Mouse (Mus musculus): ENCODE data around the gene Lcmt1.

DNA sequence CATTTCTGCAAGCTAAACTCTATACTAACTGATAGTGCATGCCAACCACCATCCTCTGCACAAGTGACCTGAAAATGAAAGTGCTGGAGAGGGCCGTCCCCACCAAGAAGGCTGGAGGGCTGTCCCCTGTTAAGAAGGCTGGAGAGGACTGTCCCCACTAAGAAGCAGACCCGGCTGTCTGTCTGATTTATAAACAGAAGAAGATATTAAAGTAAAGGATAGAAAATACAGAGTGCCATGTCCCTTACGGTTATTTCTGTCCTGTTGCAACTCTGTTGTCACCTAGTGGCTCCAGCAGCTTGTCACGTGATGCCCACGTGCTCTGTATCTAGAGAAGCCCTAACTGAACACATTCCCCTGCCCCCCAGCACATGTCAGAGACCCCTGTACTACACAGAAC is 9.4 kb upstream of the Lcmt1 start:
- TF ChIP-seq CTCF (conservative IDR thresholded peaks at IDR 0.05; ENCODE audit: low read length) = no peak
- no peak for TF ChIP-seq NANOG (IDR thresholded peaks at IDR 0.05; ENCODE audit: borderline replicate concordance, low read length)
- no peak for TF ChIP-seq POU5F1 (IDR thresholded peaks at IDR 0.05; ENCODE audit: borderline replicate concordance, low read length)
